Mouse (Mus musculus): Measurements from ENCODE around the gene Cd52.

Gene Cd52

DNA sequence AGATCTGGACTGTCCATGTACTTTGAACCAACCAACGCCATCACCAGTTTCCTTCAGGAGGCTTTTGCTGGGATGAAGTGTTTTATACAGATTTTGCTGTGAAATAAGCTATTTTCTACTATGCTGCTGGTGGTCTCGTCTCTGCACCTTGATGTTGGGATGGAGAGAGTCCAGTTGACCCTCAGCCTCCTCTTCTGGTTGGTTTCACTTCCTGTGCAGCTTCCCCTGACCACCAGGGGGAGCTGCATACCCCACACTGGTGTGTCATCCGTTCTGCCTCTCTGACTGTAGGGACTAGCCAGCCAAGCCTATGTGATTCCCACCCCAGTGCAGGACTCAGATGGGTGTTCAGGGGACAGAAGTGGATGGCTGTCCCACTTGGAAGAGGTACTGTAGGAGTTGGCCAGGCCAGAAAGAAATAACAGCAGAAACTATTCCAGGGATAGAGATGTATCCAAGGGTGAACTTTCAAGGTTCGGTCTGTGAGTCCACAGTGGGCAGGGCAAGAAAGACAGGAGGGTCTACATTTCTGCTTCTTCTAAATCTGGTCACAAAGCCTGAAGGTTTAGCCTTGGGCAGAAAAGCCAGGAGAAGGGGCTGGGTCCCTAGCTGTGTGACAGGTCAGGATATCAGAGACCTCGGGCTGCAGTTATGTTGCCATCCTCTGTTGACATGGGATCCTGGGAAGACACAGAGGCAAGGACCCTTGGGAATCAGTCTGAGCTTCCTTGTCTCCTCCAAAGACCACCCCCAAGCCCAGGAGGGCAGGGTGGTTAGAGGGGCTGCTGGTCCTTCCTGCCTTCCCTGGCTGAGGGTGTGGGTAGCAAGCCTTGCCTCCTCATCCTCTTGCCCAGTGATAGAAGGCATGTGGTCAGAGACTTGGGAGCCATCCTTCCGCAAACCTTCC lies 2.2 kb downstream of the Cd52 start:
- in situ Hi-C loops (cut with MboI), result loop anchor here (5.0 kb wide), 2 partner anchors 35 to 55 kb away; partner anchors contain the start of gene Sh3bgrl3

DNA sequence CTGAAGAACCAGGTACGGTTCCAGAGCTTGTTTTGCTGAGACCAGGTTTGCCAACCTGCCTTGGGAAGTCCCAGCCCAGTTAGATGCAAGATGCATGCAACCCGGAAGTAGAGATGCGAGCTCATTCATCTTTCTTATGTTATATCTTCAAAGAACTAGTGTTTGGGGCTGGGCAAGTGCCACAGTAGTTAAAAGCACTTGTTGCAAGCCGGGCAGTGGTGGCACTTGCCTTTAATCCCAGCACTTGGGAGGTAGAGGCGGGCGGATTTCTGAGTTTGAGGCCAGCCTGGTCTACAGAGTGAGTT lies 3.7 kb downstream of the Cd52 start:
- in situ Hi-C loops (cut with MboI), result loop anchor here (5.0 kb wide), 2 partner anchors 36 to 54 kb away; partner anchors contain the start of gene Sh3bgrl3

DNA sequence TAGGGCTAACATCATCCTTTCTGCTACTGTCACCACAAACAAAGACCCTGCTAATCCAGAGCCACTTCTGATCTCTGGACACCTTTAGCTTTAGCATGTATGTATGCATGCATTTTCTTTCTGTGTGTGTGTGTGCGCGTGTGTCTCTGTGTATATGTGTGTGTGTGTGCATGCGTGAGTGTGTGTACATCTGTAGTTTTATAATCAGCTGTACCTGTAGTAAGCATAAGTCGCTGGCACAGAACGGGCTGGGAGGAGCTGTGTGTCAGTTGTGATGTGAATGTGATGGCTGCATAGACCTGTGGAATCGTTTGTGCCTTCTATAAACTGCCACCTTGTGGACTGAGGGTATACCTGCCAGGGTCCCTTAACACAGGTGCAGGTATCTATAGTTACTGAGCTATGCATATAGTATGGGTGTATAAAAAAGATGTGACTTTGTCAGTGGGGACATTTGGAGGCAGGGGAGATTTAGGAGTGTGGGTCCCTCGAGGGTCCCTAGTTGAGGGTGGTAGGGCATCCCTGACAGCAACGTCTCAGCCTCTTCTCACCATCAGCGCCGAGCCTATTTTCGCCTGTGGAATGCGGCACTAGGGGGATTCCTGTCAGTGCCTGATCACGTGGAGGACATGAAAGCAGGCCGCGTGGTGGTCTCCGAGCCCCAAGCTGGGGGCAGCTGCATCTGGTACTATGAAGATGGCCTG lies 4.2 kb downstream of the Cd52 start:
- in situ Hi-C loops (cut with MboI), result loop anchor here (5.0 kb wide), 2 partner anchors 37 to 53 kb away; partner anchors contain the start of gene Sh3bgrl3

DNA sequence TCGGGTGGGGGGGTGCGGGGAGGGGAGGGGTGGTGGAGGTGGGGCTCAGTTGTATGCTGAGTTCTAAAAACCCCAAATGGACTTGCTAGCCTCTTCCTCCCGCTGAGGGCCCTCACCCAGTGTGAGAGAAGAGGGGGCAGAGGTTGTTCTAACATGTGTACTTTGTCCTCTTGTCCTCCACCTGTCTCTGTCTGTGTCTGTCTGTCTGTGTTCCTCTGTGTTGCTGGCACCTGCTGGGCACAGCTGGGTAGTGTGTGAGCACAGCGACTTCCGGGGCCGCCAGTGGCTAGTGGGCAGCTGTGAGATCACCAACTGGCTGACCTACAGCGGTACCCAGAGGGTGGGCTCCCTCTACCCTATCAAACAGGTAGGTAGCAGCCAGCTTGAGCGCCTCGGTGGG lies 5.9 kb downstream of the Cd52 start:
- in situ Hi-C loops (cut with MboI), result no loop called here

DNA sequence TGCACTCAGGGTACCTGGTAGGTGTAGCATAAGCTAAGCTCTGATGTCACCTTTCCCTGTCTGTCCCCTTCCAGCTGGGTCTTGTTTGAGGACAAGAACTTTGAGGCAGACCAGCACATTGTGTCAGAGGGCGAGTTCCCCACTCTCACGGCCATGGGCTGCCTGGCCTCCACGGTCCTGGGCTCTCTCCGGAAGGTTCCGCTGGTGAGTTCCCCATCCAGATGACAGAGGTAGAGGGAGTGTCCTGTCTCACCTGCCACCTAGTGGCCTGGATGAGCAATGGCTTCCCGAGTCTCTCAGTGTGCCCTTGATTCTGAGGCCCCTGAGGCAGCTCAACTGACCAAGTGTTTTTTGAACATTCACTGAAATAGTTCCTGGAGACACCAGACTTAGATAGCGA lies 7.5 kb downstream of the Cd52 start:
- in situ Hi-C loops (cut with MboI), result no loop called here

DNA sequence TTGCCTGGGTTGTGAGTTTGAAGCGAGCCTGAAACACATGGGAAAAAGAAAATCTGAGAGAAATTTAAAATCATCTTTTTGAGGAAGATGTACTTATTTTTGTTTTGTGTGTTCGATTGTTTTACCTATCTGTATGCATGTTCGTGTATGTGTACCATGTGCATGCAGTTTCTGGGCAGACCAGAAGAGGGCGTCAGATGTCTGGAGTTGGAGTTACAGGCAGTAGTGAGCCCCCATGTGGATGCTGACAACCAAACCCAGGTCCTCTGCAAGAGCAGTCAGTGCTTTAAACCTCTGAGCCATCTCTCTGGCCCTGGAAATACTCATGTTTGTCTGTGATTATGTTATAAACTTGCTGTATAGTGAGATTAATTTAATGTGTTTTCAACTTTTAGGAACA lies 9.9 kb downstream of the Cd52 start:
- in situ Hi-C loops (cut with MboI), result no loop called here

DNA sequence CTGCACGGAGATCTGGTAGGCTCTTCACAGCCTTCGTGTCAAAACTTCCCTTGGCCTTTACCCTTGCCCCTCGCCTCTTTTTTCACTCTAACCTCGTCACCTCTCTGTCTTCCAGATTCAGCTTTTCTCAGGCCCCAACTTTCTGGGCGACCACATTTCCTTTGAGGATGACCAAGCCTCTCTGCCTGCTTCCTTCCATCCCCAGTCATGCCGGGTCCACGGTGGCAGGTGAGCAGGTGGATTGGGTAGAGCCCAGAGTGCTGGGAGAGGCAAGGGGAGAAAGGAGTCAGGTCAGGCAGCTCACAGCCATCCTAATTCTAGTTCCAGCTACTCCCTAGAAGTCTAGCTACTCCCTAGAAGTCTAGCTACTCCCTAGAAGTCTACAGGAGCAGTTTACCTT lies 12.4 kb downstream of the Cd52 start:
- in situ Hi-C loops (cut with MboI), result no loop called here

DNA sequence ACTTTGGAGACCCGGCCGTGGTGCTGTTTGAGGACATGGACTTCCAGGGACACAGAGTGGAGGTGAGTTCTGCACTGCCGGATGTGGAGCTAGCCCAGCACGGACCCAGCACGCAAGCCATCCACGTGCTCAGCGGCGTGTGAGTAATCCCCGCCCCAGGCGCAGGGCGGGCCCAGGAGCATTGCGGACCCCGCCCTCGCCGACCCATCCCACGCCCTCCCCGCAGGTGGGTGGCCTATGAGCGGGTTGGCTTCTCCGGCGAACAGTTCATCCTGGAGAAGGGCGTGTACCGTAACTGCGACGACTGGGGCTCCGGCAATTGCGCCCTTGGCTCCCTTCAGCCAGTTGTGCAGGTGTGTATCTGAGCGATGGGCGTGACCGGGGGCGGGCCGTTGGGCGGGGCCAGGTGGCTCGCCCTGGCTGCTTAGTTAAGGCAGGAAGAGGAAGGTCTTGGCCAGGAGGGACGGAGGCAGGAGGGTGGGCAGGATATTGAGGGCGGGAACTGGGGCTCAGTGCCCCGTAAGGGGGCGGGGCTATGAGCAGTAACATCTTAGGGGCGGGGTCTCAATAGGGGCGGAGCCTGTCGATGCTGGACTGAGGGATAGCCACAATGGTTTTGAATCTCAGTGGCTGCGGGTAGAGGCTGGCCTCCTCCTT lies 13.0 kb downstream of the Cd52 start:
- in situ Hi-C loops (cut with MboI), result no loop called here

DNA sequence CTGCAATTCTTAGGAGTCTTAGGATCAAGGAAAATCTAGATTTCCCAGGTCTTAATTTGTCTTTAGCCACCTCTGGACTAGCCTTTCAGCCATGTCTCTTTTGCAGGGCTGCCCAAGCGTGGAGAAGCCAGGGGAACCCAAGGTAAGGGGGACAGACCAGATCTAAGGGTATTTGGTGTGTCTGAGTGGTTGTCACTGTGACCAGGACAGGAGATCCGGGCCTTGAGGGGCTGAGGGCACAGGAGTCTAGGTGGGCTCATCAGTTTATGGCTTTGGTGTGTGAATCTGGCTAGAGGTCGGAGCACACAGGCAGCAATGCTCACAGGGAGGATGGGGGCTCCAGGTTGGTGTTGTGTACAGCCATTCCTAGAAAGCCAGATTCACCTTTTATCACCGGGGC lies 14.2 kb downstream of the Cd52 start:
- in situ Hi-C loops (cut with MboI), result no loop called here

DNA sequence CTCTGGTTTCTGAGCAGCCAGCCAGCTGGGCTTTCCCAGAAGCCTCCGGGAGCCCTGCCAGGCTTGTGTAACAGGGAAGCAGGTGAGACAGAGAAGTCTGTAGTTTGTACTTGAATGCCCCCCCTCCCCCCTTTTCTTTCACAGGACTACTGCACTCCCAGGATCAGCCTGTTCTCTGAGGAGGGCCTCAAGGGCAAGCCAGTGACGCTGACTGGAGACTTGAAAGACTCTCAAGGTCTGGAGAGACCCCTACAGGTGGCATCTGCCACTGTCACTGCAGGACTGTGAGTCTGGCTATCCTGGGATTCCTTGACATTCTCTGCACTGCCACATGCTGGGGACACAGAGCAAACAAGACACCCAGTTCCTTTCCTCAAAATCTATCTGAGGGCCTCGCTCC lies 16.2 kb downstream of the Cd52 start:
- in situ Hi-C loops (cut with MboI), result no loop called here

DNA sequence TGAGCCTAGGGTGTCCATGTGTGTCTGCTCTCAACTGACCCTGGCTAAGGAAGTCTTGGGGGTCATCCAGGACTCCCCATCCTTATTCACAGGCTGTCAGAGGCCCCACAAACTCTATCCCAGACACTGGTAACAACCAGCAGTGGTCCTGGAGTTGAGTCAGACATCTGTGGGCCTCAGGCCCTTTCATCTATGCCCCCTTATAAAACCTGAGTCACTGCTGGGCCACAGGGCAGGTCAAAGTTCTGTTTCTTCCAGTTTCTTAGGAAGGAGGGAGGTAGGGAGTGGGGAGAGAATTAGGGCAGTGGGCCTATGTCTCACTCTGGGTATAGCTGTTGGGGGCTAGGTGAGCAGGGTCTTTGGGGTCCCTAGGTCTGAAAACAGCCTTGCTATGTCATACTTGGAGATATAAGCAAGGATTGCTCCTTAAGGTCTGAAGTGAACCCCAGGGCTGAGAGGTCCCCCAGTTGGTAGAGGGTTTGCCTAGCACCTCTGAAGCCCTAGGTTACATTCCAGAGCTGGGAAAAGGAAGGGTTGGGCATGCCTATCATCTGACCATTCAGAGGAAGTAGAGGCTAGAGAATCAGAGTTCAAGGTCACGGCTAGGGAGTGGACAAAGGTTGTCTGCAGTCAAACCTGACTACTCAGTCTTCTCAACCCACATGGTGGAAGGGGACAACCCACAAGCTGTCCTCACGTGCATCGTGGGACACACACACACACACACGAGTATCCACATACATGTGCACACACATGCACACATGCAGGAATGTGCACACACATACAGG lies 25.9 kb downstream of the Cd52 start:
- in situ Hi-C loops (cut with MboI), result no loop called here

DNA sequence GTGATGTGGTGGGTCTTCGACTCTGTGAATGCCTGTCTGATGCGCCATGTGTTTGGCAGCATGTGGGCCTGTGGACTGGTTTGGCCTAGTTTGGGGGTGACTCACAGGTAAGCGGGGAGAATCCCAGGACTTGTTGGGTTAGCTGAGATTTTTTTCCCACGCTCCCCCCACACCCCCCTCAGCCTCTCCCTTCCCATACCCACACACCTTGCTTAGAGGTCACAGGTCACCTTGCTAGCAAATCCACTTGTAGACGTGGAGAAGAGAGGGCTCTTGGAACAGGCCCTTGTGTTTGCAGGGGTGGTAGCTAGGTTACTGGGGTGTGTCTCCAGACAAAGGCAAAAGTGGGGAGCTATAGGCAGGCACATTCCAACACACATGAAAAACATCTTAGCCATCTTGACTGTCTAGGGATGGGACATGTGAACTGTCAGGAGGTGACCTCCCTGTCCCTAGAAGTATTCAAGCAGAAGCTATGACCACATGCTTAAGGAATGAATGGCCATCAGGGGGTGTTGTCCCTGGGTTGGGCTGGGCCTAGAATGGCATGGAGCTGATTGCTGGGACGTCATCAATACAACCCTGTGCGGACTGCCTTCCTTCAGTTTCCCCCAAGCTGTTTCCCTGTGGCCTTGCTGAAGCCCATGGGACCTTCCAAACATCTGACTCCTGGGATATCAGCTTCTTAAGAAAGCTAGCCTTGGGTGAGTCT lies 26.9 kb downstream of the Cd52 start:
- in situ Hi-C loops (cut with MboI), result no loop called here

DNA sequence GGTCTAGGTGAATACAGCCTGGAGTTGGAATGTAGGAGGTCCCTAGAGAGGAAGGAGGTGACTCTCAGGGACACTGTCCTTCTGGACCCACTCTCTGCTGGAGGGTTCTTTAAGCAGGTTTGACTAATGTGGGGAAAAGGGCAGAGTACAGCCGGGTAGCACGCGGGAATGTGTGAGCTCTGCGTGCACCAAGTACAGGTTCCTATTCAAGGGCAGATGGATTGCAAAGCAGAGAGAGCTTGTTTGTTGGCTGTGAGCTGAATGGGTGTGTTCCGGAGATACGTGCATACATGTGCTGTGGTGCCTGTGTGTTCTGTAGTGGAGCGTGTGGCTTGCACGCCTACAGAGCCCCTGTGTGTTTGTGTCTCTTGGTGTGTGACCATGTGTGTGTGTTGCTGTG lies 27.5 kb downstream of the Cd52 start:
- in situ Hi-C loops (cut with MboI), result no loop called here

DNA sequence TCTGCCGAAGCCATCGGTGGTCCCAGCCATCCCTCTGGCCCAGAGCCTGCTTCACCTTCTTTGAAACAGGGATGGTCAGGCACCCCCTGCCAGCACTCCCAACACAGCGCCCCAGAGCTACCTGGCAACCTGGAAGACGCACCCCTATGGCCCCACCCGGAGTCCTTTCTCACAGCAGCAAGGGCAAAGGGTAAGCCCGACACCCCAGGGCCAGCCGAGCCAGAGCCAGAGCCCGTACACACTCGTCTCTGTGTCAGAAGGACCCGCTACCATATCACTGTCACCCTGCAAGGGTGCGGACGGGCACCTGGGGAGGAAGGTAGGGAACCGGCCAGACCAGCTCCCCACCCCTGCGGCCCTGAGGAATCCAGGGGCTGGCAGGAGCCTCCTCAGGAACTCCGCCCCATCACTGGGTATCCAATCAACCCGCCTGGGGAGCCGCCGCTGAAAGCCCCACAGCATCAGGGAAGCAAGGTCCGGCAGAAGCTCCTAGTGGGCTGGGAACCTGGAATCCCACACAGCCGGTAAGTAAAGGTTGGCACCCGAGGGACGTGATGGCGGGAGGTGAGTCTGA lies 29.4 kb downstream of the Cd52 start:
- in situ Hi-C loops (cut with MboI), result no loop called here

DNA sequence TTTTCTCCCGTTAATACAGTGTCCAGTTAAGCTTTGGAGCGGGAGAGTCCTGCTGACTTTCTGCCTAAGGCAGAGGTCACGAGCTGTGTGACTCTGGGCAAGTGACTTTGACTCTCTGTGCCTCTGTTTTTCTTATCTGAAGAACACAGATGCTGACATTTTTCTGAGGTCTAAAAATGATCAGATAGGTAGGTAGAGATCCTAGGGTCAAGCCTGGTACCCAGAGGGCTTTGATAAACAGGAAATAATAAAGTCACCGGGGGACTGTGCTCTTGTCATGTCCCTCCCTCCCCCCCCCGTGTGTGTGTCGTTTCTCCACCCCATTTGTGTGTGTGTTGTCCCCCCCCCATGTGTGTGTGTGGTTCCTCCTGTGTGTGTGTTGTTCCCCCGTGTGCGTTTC lies 32.3 kb downstream of the Cd52 start:
- in situ Hi-C loops (cut with MboI), result no loop called here

DNA sequence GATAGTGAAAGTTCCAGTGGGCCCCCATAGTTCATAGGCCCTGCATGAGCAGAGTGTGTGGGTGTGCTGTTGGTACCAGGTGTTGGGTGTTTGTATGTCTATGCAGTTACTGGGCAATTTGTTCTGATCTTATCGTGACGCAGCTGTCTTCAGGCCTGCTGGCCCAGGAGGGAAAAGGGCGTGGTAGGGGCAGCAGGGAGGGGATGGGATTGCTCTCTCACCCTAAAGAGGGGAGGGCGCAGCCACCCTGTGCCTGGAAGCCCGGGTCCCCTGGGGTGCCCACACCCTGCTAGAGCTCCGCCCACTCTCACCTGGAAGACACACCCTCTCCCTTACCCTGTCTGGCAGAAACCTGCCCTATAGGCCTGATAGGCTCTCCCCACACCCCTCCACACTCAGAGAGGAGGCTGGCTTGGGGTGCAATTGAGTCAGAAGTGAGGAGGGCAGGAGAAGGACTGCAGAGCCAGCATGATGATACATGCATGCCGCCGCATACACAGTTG lies 32.9 kb downstream of the Cd52 start:
- in situ Hi-C loops (cut with MboI), result no loop called here

DNA sequence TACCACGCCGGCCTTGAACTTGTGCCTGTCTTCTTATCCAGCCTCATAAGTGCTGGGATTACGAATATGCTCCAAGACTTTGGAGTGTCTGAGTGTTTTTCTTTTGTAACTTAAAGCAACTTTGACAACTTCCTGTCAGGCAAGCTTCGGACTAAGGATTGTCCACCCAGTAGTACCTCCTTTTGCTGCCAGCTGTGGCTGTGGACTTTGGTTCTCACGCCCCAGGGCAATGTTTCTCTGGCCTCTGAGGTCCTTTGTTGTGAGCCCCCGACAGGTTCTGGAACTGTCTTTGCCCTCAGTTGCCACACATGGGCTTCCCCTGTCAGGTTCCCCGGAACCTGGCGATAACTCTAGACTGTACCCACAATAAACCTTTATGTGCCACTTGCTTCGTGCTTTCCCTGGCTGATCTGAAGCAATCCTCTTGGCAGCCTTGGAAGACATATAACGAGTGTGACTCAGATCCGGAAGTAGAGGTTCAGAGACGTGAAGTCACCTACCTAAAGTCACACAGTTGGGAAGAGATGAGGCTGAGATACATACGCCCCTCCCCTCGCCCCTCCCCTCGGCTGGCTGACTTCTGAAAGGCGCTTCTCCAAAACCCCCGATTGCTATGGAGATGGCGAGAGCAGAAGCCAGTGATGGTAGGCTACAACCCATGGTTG lies 33.6 kb downstream of the Cd52 start:
- in situ Hi-C loops (cut with MboI), result no loop called here

DNA sequence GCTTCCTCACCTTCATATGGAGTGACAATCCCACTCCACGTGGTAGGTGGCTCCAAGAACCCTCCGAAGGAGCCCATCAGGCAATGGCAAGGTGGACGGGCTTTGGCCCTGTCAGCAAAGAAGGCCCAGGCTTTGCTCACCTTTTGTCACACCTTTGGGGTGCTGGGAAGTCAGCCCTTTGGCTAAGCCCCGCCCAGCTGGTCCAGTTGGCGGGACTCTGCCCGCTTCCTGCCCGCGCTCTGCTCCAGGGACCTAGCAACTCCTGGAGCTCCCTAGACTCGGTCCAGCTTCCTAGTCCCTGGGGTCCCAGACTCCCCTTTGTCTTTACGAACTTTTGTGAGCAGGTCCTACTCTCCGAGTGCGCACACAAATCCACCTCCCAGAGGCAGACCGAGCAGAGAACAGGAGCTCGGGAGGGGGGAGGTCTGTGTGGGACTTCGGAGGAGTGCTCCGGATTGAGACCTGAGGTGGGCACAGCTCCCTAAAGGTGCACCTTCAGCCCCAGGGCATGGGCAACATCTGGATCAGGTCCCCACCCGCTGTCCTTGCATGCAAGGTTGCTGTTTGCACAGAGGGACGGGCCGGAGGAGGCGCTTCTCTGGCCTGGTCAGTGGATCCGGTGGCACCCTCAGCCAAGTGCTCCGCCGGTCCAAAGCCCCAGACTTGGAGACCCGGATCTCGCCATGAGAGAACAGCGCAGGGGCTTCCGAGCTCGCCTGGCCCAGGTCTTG lies 34.6 kb downstream of the Cd52 start, which contains the start of gene Crybg2:
Crybg2 (plus strand) TSS at position 681 of the 731 bp plus-strand sequence.
- in situ Hi-C loops (cut with MboI), result no loop called here

DNA sequence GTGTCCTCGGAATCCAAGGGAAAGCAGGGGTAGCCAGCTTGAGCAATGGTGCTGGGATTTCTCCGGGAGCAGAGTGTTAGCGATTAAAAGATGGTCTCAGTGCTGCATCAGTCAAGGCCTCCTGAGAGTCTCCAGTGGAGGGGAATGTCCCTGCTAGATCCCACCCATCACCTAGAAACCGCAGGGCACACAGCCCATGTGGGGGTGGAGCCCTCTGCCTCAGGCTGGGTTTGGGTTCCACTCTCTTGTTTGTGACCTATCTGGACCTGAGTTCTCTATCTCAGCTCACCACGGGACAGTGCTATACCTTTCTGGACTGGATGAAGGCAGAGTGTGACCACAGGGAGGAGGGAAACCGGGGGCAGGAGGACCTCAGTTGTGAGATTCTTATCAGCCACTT lies 36.0 kb downstream of the Cd52 start:
- in situ Hi-C loops (cut with MboI), result no loop called here

All from mature B cell (primary cell).